Mouse (Mus musculus): ENCODE measurements around the gene Olfr218. TPM values are rescaled to one million over a fixed set of nuclear protein-coding genes. Genes with fewer than 3 reads are reported as not detected.
"Not testable (repeated sequence)": the region's sequence is repeated elsewhere in the genome, so short reads cannot be mapped to it uniquely, and the experiment has no call there.

Olfr218 gene
- polyA plus RNA-seq (2012; ENCODE audit: insufficient read depth, insufficient read length, missing spikeins): not detected in 2 replicates

GRCm38 (mm10) chr1:173197508-173197907 is at the start of gene Olfr218:
TSS of gene Olfr218 (plus strand) at chr1:173197808.
- Histone ChIP-seq H3K27ac (replicated peaks; ENCODE audit: low read depth, low read length) (no peak within 1 kb of the TSS), H3K4me3 (ENCODE audit: insufficient read depth, low read depth, low read length) (no peak within 1 kb of the TSS), H3K4me1 (ENCODE audit: control insufficient read depth, insufficient read depth, insufficient read length, low read length) (no peaks in the 10 kb centered on the region)

- Histone ChIP-seq H3K4me1 (ENCODE audit: control insufficient read depth, insufficient read depth, insufficient read length, low read length) (no peaks in the 10 kb centered on the region), H3K27ac (replicated peaks; ENCODE audit: low read depth, low read length) (no peak overlapping the region), H3K4me3 (ENCODE audit: insufficient read depth, low read depth, low read length) (no peak overlapping the region)
Measured at GRCm38 (mm10) chr1:173174154-173174842, 23.3 kb upstream of the Olfr218 start.

GRCm38 (mm10) chr1:173190540-173190939 is 7.1 kb upstream of the Olfr218 start, which contains the start of gene Olfr1406:
TSS of gene Olfr1406 (minus strand) at chr1:173190640.
- no peak within 1 kb of the TSS for H3K27ac ChIP-seq (replicated peaks; ENCODE audit: low read depth, low read length)
- H3K4me3 ChIP-seq (ENCODE audit: insufficient read depth, low read depth, low read length): no peak within 1 kb of the TSS
- no peaks in the 10 kb centered on the region for H3K4me1 ChIP-seq (ENCODE audit: control insufficient read depth, insufficient read depth, insufficient read length, low read length)

GRCm38 (mm10) chr1:173192059-173192458 is 5.5 kb upstream of the Olfr218 start:
- no peak overlapping the region for H3K27ac ChIP-seq (replicated peaks; ENCODE audit: low read depth, low read length)
- H3K4me3 ChIP-seq (ENCODE audit: insufficient read depth, low read depth, low read length): no peak overlapping the region
- H3K4me1 ChIP-seq (ENCODE audit: control insufficient read depth, insufficient read depth, insufficient read length, low read length): no peaks in the 10 kb centered on the region

GRCm38 (mm10) chr1:173196359-173196758 is 1.2 kb upstream of the Olfr218 start:
- Histone ChIP-seq H3K27ac (replicated peaks; ENCODE audit: low read depth, low read length) (no peak overlapping the region), H3K4me1 (ENCODE audit: control insufficient read depth, insufficient read depth, insufficient read length, low read length) (no peaks in the 10 kb centered on the region), H3K4me3 (ENCODE audit: insufficient read depth, low read depth, low read length) (no peak overlapping the region)

- H3K4me1 ChIP-seq (ENCODE audit: control insufficient read depth, insufficient read depth, insufficient read length, low read length): no peaks in the 10 kb centered on the region
- no peak within 1 kb of the TSS for H3K4me3 ChIP-seq (ENCODE audit: insufficient read depth, low read depth, low read length)
- H3K27ac ChIP-seq (replicated peaks; ENCODE audit: low read depth, low read length): no peak within 1 kb of the TSS
Measured at GRCm38 (mm10) chr1:173212092-173212491, 14.5 kb downstream of the Olfr218 start, which contains the start of gene Olfr1404. TSS of gene Olfr1404 (plus strand) at chr1:173212392.

- H3K4me3 ChIP-seq (ENCODE audit: insufficient read depth, low read depth, low read length): no peak overlapping the region
- H3K27ac ChIP-seq (replicated peaks; ENCODE audit: low read depth, low read length): no peak overlapping the region
- H3K4me1 ChIP-seq (ENCODE audit: control insufficient read depth, insufficient read depth, insufficient read length, low read length): no peaks in the 10 kb centered on the region
Measured at GRCm38 (mm10) chr1:173216481-173216880, 18.9 kb downstream of the Olfr218 start.

- Histone ChIP-seq H3K27ac (replicated peaks; ENCODE audit: low read depth, low read length) (no peak within 1 kb of the TSS), H3K4me1 (ENCODE audit: control insufficient read depth, insufficient read depth, insufficient read length, low read length) (no peaks in the 10 kb centered on the region), H3K4me3 (ENCODE audit: insufficient read depth, low read depth, low read length) (no peak within 1 kb of the TSS)
Measured at GRCm38 (mm10) chr1:173227081-173227480, 29.5 kb downstream of the Olfr218 start, which contains the start of gene Fcer1a. TSS of gene Fcer1a (minus strand) at chr1:173227214.

GRCm38 (mm10) chr1:173237004-173237403 is 39.4 kb downstream of the Olfr218 start:
- H3K4me1 ChIP-seq (ENCODE audit: control insufficient read depth, insufficient read depth, insufficient read length, low read length); H3K27ac ChIP-seq (replicated peaks; ENCODE audit: low read depth, low read length); H3K4me3 ChIP-seq (ENCODE audit: insufficient read depth, low read depth, low read length): not testable (repeated sequence)

- Histone ChIP-seq H3K27ac (replicated peaks; ENCODE audit: low read depth, low read length) (no peak overlapping the region), H3K4me3 (ENCODE audit: insufficient read depth, low read depth, low read length) (no peak overlapping the region)
Measured at GRCm38 (mm10) chr1:173249888-173250287, 52.3 kb downstream of the Olfr218 start.

More at GRCm38 (mm10) chr1:173249888-173250287, 52.3 kb downstream of the Olfr218 start:
- H3K4me1 ChIP-seq (ENCODE audit: control insufficient read depth, insufficient read depth, insufficient read length, low read length): no peaks in the 10 kb centered on the region

Other genes starting within 250 kb of the Olfr218 start
- gene Olfr16, start 247.4 kb upstream of the Olfr218 start, polyA plus RNA-seq (2012; ENCODE audit: insufficient read depth, insufficient read length, missing spikeins): not detected in 2 replicates
- gene Olfr1408, start 60.4 kb upstream of the Olfr218 start, polyA plus RNA-seq (2012; ENCODE audit: insufficient read depth, insufficient read length, missing spikeins): not detected in 2 replicates
- gene Olfr1406, start 7.2 kb upstream of the Olfr218 start, polyA plus RNA-seq (2012; ENCODE audit: insufficient read depth, insufficient read length, missing spikeins): not detected in 2 replicates
- not detected in 2 replicates for gene Olfr1404, start 14.6 kb downstream of the Olfr218 start, polyA plus RNA-seq (2012; ENCODE audit: insufficient read depth, insufficient read length, missing spikeins)
- not detected in 2 replicates for gene Fcer1a, start 29.4 kb downstream of the Olfr218 start, polyA plus RNA-seq (2012; ENCODE audit: insufficient read depth, insufficient read length, missing spikeins)
- not detected in 2 replicates for gene Olfr418, start 68.2 kb downstream of the Olfr218 start, polyA plus RNA-seq (2012; ENCODE audit: insufficient read depth, insufficient read length, missing spikeins)
- gene Mptx2, start 80.0 kb downstream of the Olfr218 start, polyA plus RNA-seq (2012; ENCODE audit: insufficient read depth, insufficient read length, missing spikeins): not detected in 2 replicates
- 2.1 and 11.6 TPM in 2 replicates for gene Ackr1, start 135.9 kb downstream of the Olfr218 start, polyA plus RNA-seq (2012; ENCODE audit: insufficient read depth, insufficient read length, missing spikeins)
- gene Aim2, start 153.1 kb downstream of the Olfr218 start, polyA plus RNA-seq (2012; ENCODE audit: insufficient read depth, insufficient read length, missing spikeins): not detected in 2 replicates
- 5.1 and 7.2 TPM in 2 replicates for gene Cadm3, start 169.9 kb downstream of the Olfr218 start, polyA plus RNA-seq (2012; ENCODE audit: insufficient read depth, insufficient read length, missing spikeins)

Data from brown adipose tissue, adult 24 weeks (tissue).